Mouse (Mus musculus): ENCODE measurements at regions not wholly inside any gene's neighbourhood (a gene's known extent, or its start where the extent isn't known, plus 50 kb on each side); places are given as distances from the start of the nearest gene placed in this dataset.
"Not testable (repeated sequence)": the region's sequence is repeated elsewhere in the genome, so short reads cannot be mapped to it uniquely, and the experiment has no call there.

DNA sequence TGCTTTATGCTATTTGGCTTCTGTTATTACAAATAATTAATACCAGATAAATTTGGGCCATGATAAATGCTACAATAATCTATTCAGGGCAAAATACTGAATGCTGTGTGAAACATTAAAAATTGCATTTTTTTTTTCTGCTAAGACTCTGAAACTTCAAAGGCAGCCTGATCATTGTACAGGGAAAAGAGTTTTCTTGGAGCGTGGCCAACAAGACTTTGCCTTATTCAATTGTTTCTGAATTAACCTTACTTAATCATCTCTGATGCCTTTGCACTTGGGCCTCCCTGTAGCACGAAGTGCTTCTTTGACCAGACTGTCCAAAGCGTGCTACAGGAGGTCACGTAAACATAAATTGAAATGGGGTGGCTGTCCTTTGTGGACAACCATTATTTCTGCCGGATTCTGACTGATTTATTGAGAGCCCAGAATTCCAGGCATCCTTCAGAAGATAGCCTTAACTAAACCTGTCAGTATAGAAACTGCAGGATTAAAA is 69.9 kb upstream of the Slc1a3 start:
- Histone ChIP-seq H3K9me3 (peaks cover 7% of the 10 kb centered on the region; the same call in 1 of the 2 replicates), H3K27me3 (replicated peaks) (no peaks in the 10 kb centered on the region), H3K4me1 (no peaks in the 10 kb centered on the region), H3K4me3 (replicated peaks) (no peak overlapping the region), H3K36me3 (replicated peaks; ENCODE audit: low read length) (no peaks in the 10 kb centered on the region)
- TF ChIP-seq GATA1 (IDR thresholded peaks at IDR 0.05; ENCODE audit: borderline replicate concordance, low read length) (no peak), FLI1 (IDR thresholded peaks at IDR 0.05; ENCODE audit: low read length) (no peak)

DNA sequence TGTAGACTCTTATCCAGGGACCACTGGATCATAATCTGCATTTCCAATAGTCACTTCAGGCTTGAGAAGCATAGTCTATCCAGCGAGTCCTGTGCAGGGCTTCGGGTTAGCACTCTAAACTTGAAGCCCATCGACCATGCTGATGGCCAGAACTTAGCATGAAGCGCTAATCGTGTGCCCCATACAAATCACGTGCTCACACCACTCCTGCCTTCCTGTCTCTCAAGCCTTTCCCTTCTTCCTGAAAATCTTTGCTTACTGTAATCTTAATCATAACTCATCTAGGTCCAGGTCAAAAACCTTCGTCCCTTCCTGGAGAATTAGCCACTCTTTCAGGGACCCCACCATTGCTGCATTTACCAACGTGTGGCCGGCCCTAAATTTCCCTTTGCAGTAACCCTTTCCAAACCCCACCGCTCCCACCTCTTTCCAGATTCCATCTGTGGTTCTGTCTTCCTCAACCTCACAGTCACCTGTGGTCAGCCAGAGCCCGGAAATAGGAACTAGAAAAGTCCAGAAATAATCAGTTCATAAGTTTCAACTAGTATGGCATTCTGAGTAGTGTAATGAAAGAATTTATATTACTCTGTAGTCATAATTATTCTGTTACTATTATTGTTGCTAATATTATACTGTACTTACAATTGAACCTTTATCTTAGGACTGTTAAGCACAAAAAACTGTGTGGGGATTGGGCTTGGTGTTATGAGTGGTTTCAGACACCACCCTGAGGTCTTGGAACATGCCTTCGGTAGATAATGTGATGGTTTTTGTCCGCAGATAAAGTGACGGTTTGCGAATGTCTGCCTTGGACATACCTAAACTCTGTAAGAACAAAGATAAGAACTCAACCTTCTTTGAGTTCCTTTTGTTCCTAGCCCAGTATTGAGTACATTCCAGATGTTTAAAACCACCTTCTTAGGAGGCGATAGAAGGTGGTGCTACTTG is 57.3 kb upstream of the Slc1a3 start:
- Histone ChIP-seq H3K9me3 (no peaks in the 10 kb centered on the region; the same call in 1 of the 2 replicates), H3K4me1 (no peaks in the 10 kb centered on the region), H3K36me3 (replicated peaks; ENCODE audit: low read length) (no peaks in the 10 kb centered on the region), H3K27me3 (replicated peaks) (no peaks in the 10 kb centered on the region), H3K4me3 (replicated peaks) (no peak overlapping the region)
- TF ChIP-seq FLI1 (IDR thresholded peaks at IDR 0.05; ENCODE audit: low read length) (no peak), GATA1 (IDR thresholded peaks at IDR 0.05; ENCODE audit: borderline replicate concordance, low read length) (no peak)

DNA sequence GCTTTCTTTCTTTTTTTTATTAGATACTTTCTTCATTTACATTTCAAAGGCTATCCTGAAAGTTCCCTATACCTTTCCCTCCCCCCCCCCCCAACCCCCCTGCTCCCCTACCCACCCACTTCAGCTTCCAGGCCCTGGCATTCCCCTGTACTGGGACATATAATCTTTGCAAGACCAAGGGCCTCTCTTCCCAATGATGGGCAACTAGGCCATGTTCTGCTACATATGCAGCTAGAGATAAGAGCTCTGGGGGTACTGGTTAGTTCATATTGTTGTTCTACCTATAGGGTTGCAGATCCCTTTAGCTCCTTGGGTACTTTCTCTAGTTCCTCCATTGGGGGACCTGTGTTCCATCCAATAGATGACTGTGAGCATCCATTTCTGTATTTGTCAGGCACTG is 55.6 kb upstream of the Slc1a3 start:
- not testable (repeated sequence) for H3K4me3 ChIP-seq (replicated peaks); H3K36me3 ChIP-seq (replicated peaks; ENCODE audit: low read length); H3K4me1 ChIP-seq; H3K27me3 ChIP-seq (replicated peaks); H3K9me3 ChIP-seq

DNA sequence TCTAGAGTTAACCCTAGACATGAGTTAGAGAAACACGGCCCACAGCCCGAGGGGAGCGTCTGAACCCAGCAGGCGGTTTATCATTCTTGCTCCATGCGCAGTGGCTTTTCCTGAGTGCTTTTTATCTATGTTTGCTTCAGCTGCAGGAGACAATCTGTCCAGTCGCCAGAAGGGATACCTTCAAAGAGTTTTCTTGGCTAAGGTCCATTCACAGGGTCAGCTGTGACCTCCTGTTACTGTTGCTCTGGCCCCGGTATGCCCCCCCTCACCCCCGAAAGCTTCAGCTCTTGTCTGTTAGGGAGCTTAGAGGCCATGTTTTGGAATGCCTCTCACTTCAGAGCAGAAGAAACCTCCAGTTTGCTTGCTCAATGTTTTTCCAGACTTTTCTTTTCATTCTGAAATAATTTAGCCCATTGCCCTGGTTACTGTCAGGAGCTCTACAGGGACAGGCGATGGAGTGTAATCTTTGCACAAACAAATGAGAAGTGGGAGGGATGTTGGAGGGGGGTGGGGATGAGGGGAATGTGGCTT is 51.2 kb upstream of the Slc1a3 start:
- Histone ChIP-seq H3K9me3 (peaks cover 4% of the 10 kb centered on the region; the same call in 1 of the 2 replicates), H3K36me3 (replicated peaks; ENCODE audit: low read length) (no peaks in the 10 kb centered on the region), H3K4me1 (no peaks in the 10 kb centered on the region), H3K27me3 (replicated peaks) (no peaks in the 10 kb centered on the region), H3K4me3 (replicated peaks) (no peak overlapping the region)
- TF ChIP-seq FLI1 (IDR thresholded peaks at IDR 0.05; ENCODE audit: low read length) (no peak), GATA1 (IDR thresholded peaks at IDR 0.05; ENCODE audit: borderline replicate concordance, low read length) (no peak)

DNA sequence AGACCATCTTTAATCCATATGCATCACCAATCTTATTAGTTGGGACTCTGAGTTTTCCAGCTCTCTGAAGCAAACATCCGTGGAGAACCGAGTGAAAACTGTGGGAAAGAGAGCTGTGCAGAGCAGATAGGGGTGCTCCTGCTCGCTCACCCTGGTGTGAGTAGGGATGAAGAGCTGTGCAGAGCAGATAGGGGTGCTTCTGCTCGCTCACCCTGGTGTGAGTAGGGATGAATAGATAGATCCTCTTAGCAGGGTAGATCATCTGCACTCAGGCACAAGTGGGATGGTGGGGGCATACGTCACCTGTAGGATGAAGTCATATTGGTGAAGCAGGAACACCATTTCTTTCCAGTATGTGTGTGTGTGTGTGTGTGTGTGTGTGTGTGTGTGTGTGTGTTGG is 50.6 kb upstream of the Slc1a3 start:
- Histone ChIP-seq H3K4me3 (replicated peaks) (peak overlapping the region; percentile 30), H3K4me1 (no peaks in the 10 kb centered on the region), H3K27me3 (replicated peaks) (no peaks in the 10 kb centered on the region), H3K9me3 (peaks cover 4% of the 10 kb centered on the region; the same call in 1 of the 2 replicates), H3K36me3 (replicated peaks; ENCODE audit: low read length) (no peaks in the 10 kb centered on the region)
- no peak for TF ChIP-seq GATA1 (IDR thresholded peaks at IDR 0.05; ENCODE audit: borderline replicate concordance, low read length)
- TF ChIP-seq FLI1 (IDR thresholded peaks at IDR 0.05; ENCODE audit: low read length): no peak

Measured in megakaryocyte, embryonic 14.5 days (primary cell).